Mouse (Mus musculus) MEL (cell line): Measurements from ENCODE around the gene Prss1. TPM values are rescaled to one million over a fixed set of nuclear protein-coding genes. Genes with fewer than 3 reads are reported as not detected.
"Not testable (repeated sequence)": the region's sequence is repeated elsewhere in the genome, so short reads cannot be mapped to it uniquely, and the experiment has no call there.

ENCODE experiments used
- DNase-seq: peaks from one replicate; pipeline ENCODE4 v3.0.0; 2011; ENCODE audit warnings: low read depth, low spot score
- H3K27ac ChIP-seq: 2 replicates; pipeline ENCODE4 v1.5.1; 2012; ENCODE audit warnings: low read depth, mild to moderate bottlenecking, control low read depth, low read length, moderate library complexity; ENCODE audit not compliant: control insufficient read depth
- H3K27me3 ChIP-seq, 2 experiments: fragments of 150-350 bp in 1 of 2; sonication (generic) in 1 of 2; 2 replicates each; pipeline ENCODE4 v1.6.1; 2012; ENCODE audit warnings: low read length in 2 of 2, mild to moderate bottlenecking in 2 of 2, improper control_type of control experiment in 1 of 2, moderate library complexity in 1 of 2; ENCODE audit not compliant: insufficient read depth in 2 of 2, control insufficient read depth in 1 of 2
- H3K36me3 ChIP-seq, 2 experiments: 2 replicates each; pipeline ENCODE4 v1.6.1; 2012 to 2014; ENCODE audit warnings: low read length in 2 of 2, improper control_type of control experiment in 1 of 2, inconsistent platforms in 1 of 2, mild to moderate bottlenecking in 1 of 2; ENCODE audit not compliant: insufficient read depth in 2 of 2, control insufficient read depth in 1 of 2
- H3K4me1 ChIP-seq, 2 experiments: fragments of 150-350 bp in 1 of 2; sonication (generic) in 1 of 2; 2 replicates each; pipeline ENCODE4 v1.6.1; 2012; ENCODE audit warnings: low read length in 2 of 2, improper control_type of control experiment in 1 of 2, mild to moderate bottlenecking in 1 of 2; ENCODE audit not compliant: insufficient read depth in 2 of 2, control insufficient read depth in 1 of 2
- H3K4me3 ChIP-seq, 2 experiments: fragments of 150-350 bp in 1 of 2; sonication (generic) in 1 of 2; 2 replicates each; pipeline ENCODE4 v1.5.1; 2012; ENCODE audit warnings: low read depth in 2 of 2, low read length in 2 of 2, mild to moderate bottlenecking in 2 of 2, moderate library complexity in 2 of 2, control low read depth in 1 of 2, improper control_type of control experiment in 1 of 2; ENCODE audit not compliant: control insufficient read depth in 1 of 2, insufficient read depth in 1 of 2
- H3K79me2 ChIP-seq: 2 replicates; pipeline ENCODE4 v1.6.1; 2012; ENCODE audit warnings: mild to moderate bottlenecking, low read length, moderate library complexity; ENCODE audit not compliant: control insufficient read depth, poor library complexity, insufficient read depth
- H3K9ac ChIP-seq: 2 replicates; pipeline ENCODE4 v1.6.1; 2012; ENCODE audit warnings: low read depth, mild to moderate bottlenecking, control low read depth, low read length, moderate library complexity; ENCODE audit not compliant: control insufficient read depth, poor library complexity, severe bottlenecking
- H3K9me3 ChIP-seq: fragments of 150-350 bp; sonication (generic); replicated peaks from 2 replicates; pipeline ENCODE4 v1.6.1; 2012; ENCODE audit warnings: mild to moderate bottlenecking, low read length, improper control_type of control experiment, moderate library complexity; ENCODE audit not compliant: insufficient read depth
- CTCF ChIP-seq, 3 experiments: IDR thresholded peaks in 2 of 3; conservative IDR thresholded peaks in 1 of 3; 2 replicates each; pipeline ENCODE4 v1.5.1; 2011 to 2012; ENCODE audit warnings: low read length in 3 of 3, low read depth in 2 of 3, mild to moderate bottlenecking in 2 of 3, improper control_type of control experiment in 1 of 3, inconsistent platforms in 1 of 3, mixed read lengths in 1 of 3, moderate library complexity in 1 of 3; ENCODE audit not compliant: control insufficient read depth in 1 of 3, insufficient read depth in 1 of 3, poor library complexity in 1 of 3, severe bottlenecking in 1 of 3
- EP300 ChIP-seq, 2 experiments: IDR thresholded peaks; 2 replicates each; pipeline ENCODE4 v1.6.1; 2011; ENCODE audit warnings: improper control_type of control experiment in 2 of 2, low read length in 2 of 2, low read depth in 1 of 2, mild to moderate bottlenecking in 1 of 2
- ETS1 ChIP-seq: IDR thresholded peaks from 2 replicates; pipeline ENCODE4 v1.6.1; 2012; ENCODE audit warnings: low read depth, mild to moderate bottlenecking, inconsistent platforms, low read length, improper control_type of control experiment, moderate library complexity
- GABPA ChIP-seq: IDR thresholded peaks from 2 replicates; pipeline ENCODE4 v1.6.1; 2012; ENCODE audit warnings: low read depth, mild to moderate bottlenecking, inconsistent platforms, low read length, improper control_type of control experiment, moderate library complexity
- MXI1 ChIP-seq: IDR thresholded peaks from 2 replicates; pipeline ENCODE4 v1.6.1; 2011; ENCODE audit warnings: mild to moderate bottlenecking, low read depth, low read length, improper control_type of control experiment
- MYB ChIP-seq: IDR thresholded peaks from 2 replicates; pipeline ENCODE4 v1.6.1; 2011; ENCODE audit warnings: mild to moderate bottlenecking, low read depth, low read length, improper control_type of control experiment
- NELFE ChIP-seq: IDR thresholded peaks from 2 replicates; pipeline ENCODE4 v1.6.1; 2011; ENCODE audit warnings: low read depth, low read length, improper control_type of control experiment
- NRF1 ChIP-seq: IDR thresholded peaks from 2 replicates; pipeline ENCODE4 v1.6.1; 2014; ENCODE audit warnings: low read depth, mild to moderate bottlenecking, inconsistent platforms, low read length, improper control_type of control experiment, moderate library complexity; ENCODE audit not compliant: poor library complexity, insufficient read depth, severe bottlenecking
- SMC3 ChIP-seq: IDR thresholded peaks from 2 replicates; pipeline ENCODE4 v1.6.1; 2011; ENCODE audit warnings: low read depth, low read length, improper control_type of control experiment
- USF2 ChIP-seq, 2 experiments: IDR thresholded peaks; 2 replicates each; pipeline ENCODE4 v1.6.1; 2011 to 2012; ENCODE audit warnings: improper control_type of control experiment in 2 of 2, low read length in 2 of 2, borderline replicate concordance in 1 of 2, inconsistent platforms in 1 of 2, low read depth in 1 of 2, mild to moderate bottlenecking in 1 of 2; ENCODE audit not compliant: insufficient read depth in 1 of 2
- ZNF384 ChIP-seq: IDR thresholded peaks from 2 replicates; pipeline ENCODE4 v1.6.1; 2012; ENCODE audit warnings: low read depth, mild to moderate bottlenecking, inconsistent platforms, low read length, improper control_type of control experiment
- polyA plus RNA-seq, 2 experiments: library from polyadenylated mRNA; stranded (reverse) in 1 of 2; unstranded in 1 of 2; fragments of >175 nt in 1 of 2; fragments of >200 nt in 1 of 2; gene quantifications; 2 replicates each; pipeline versions ENCODE4 v1.2.1 to v1.2.4; 2012; ENCODE audit warnings: low replicate concordance in 2 of 2, low read depth in 1 of 2; ENCODE audit not compliant: insufficient read length in 2 of 2, insufficient read depth in 1 of 2, missing spikeins in 1 of 2
- total RNA-seq: library from RNA; depleted of rRNA; stranded (reverse); fragments of 300-350 nt; gene quantifications from 2 replicates; pipeline ENCODE4 v1.2.3, GENCODE M21; 2012; rRNA removed

The Prss1 gene
- total RNA-seq (not detected in 2 replicates), polyA plus RNA-seq (not detected)

GRCm38 (mm10) chr6:41458632-41459031, at the start of gene Prss1:
Prss1 (plus strand) TSS chr6:41458932.
- not testable (repeated sequence) for H3K9ac ChIP-seq, H3K4me3 ChIP-seq, H3K27ac ChIP-seq, H3K79me2 ChIP-seq, H3K27me3 ChIP-seq, DNase-seq, H3K36me3 ChIP-seq, H3K9me3 ChIP-seq, H3K4me1 ChIP-seq

- H3K4me1 ChIP-seq, DNase-seq, H3K79me2 ChIP-seq, H3K27me3 ChIP-seq, H3K27ac ChIP-seq, H3K9ac ChIP-seq, H3K4me3 ChIP-seq, H3K36me3 ChIP-seq, H3K9me3 ChIP-seq: not testable (repeated sequence)
These were observed 16.5 kb upstream of the Prss1 start for GRCm38 (mm10) chr6:41442261-41442660.

- not testable (repeated sequence) for H3K79me2 ChIP-seq, H3K4me1 ChIP-seq, H3K27me3 ChIP-seq, H3K36me3 ChIP-seq, H3K9ac ChIP-seq, DNase-seq, H3K4me3 ChIP-seq, H3K27ac ChIP-seq, H3K9me3 ChIP-seq
These were observed 12.7 kb upstream of the Prss1 start, which contains the start of gene Gm10334 for GRCm38 (mm10) chr6:41446045-41446444. Gm10334 (minus strand) TSS chr6:41446145.

DNA sequence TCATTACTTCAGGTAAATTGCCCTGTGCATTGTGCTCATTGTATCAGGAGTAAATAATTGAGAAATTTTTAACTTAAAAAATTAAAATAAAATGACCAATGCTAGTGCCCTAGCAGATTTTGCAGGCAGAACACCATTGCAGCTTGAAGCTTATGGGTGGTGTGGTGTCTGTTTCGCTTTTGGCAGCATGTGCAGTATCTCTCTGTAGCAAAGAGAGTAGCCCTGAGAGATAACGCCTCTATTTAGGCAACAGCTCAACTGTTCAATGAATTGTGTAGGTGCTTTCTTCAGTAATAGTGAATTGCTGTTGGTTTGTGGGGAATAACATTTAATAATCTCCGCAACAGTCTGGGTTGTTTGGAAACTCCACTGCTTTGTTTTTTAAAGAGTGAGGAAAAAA, 40.6 kb downstream of the Prss1 start:
- no peaks in the 10 kb centered on the region; a peak in 1 of 4 replicates for H3K27me3 ChIP-seq
- H3K9ac ChIP-seq = no peak overlapping the region
- no peaks in the 10 kb centered on the region for H3K9me3 ChIP-seq
- no peak for DNase-seq
- H3K36me3 ChIP-seq = no peaks in the 10 kb centered on the region
- no peaks in the 10 kb centered on the region for H3K79me2 ChIP-seq
- H3K27ac ChIP-seq = no peak overlapping the region
- H3K4me3 ChIP-seq = no peak overlapping the region
- TF ChIP-seq USF2 (IDR thresholded peaks at IDR 0.05; ENCODE audit: borderline replicate concordance in 1 of 2, insufficient read depth in 1 of 2, low read depth in 1 of 2, low read length in 2 of 2) (no peak), ZNF384 (no peak), NRF1 (no peak), NELFE (no peak), EP300 (IDR thresholded peaks at IDR 0.05; ENCODE audit: low read depth in 1 of 2, low read length in 2 of 2) (no peak), GABPA (no peak), ETS1 (no peak), SMC3 (no peak), CTCF (IDR thresholded peaks at IDR 0.05 in 2 of 3, conservative IDR thresholded peaks at IDR 0.05 in 1 of 3; ENCODE audit: control insufficient read depth in 1 of 3, insufficient read depth in 1 of 3, low read depth in 2 of 3, low read length in 3 of 3, poor library complexity in 1 of 3, severe bottlenecking in 1 of 3) (no peak), MXI1 (no peak), MYB (no peak)
- H3K4me1 ChIP-seq = no peaks in the 10 kb centered on the region
